Mouse (Mus musculus): ENCODE measurements at regions not wholly inside any gene's neighbourhood (a gene's known extent, or its start where the extent isn't known, plus 50 kb on each side); places are given as distances from the start of the nearest gene placed in this dataset.
A peak's percentile ranks its signal among the peaks of the same experiment; 100 is the strongest.

DNA sequence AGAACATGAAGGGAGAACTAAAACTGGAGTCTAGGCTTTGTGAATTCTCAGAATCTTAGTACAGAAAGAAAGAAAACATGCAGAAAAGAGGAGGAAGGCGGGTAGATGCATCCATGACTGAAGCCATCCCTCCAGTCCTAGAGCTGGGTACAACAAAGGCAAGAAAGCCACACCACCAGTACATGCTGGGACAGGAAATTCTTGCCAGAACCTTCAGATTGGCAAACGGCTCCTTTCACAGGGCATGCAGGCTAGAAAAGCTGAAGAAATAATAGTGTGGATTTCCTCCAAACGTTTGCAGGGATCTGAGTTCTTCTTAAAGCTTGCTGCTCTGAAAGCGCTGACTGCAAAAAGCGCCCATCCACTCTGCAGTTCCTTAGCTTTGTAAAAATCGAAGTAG is 486.7 kb downstream of the Epha4 start:
- Histone ChIP-seq H3K4me1 (replicated peaks) (no peaks in the 10 kb centered on the region), H3K27me3 (no peaks in the 10 kb centered on the region), H3K9me3 (replicated peaks) (no peaks in the 10 kb centered on the region), H3K9ac (no peak overlapping the region), H3K4me3 (no peak overlapping the region), H3K4me2 (no peak overlapping the region), H3K36me3 (no peaks in the 10 kb centered on the region), H3K27ac (no peak overlapping the region)
- WGBS = 78% methylated on average over 6 of the region's 6 CpGs
- no peak for ATAC-seq (replicated peaks; ENCODE audit: insufficient number of reproducible peaks, insufficient read depth, low FRiP score, low read depth)

GRCm38 (mm10) chr1:77029091-77029490 is 485.8 kb downstream of the Epha4 start:
- 86% methylated on average over 6 of the region's 6 CpGs for WGBS
- Histone ChIP-seq H3K9me3 (replicated peaks) (no peaks in the 10 kb centered on the region), H3K4me3 (no peak overlapping the region), H3K27me3 (no peaks in the 10 kb centered on the region), H3K27ac (no peak overlapping the region), H3K4me1 (replicated peaks) (no peaks in the 10 kb centered on the region), H3K36me3 (no peaks in the 10 kb centered on the region), H3K9ac (no peak overlapping the region), H3K4me2 (no peak overlapping the region)
- ATAC-seq (replicated peaks; ENCODE audit: insufficient number of reproducible peaks, insufficient read depth, low FRiP score, low read depth) = no peak

DNA sequence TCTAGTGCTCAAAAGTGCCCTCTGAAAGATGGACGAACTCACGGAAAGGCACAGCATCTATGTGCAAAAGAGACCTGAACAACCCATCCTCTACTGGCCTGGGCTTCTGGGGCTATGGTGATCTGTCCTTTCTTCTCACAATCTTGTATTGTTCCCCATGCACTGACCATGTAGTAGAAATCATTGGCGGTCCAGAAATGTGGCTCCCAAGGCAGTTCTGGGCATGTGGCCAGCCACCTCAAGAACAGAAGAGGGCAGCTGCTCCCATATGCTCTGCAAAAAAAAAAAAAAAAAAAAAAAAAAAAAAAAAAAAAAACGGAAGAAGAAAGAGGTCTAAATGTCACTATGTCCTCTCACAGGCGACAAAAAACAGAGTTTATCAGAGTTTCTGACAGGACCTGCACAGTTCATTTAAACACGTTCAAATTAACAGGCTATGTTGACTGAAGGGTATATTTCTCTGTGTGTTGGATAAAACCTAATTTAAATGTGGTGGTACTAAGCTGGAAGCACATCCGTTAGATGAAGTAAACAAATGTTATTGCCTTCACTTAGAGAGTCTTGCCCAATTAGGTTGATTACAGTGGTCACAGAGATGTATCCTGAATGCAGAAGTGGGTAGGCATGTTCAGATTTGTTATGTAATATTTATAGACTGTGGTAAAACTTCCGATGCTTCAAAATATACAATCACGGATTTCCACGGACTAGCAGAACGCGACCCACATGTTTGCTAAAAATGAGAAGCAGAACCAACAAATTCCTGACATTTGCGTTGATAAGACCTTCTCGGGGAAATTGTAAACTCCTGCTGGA is 470.9 kb downstream of the Epha4 start:
- 46% methylated on average over 14 of the region's 14 CpGs for WGBS
- ATAC-seq (replicated peaks; ENCODE audit: insufficient number of reproducible peaks, insufficient read depth, low FRiP score, low read depth) = no peak
- H3K27ac ChIP-seq = 0 out of 2 replicates have a peak overlapping the region, but pooled peaks have one; percentile 29

DNA sequence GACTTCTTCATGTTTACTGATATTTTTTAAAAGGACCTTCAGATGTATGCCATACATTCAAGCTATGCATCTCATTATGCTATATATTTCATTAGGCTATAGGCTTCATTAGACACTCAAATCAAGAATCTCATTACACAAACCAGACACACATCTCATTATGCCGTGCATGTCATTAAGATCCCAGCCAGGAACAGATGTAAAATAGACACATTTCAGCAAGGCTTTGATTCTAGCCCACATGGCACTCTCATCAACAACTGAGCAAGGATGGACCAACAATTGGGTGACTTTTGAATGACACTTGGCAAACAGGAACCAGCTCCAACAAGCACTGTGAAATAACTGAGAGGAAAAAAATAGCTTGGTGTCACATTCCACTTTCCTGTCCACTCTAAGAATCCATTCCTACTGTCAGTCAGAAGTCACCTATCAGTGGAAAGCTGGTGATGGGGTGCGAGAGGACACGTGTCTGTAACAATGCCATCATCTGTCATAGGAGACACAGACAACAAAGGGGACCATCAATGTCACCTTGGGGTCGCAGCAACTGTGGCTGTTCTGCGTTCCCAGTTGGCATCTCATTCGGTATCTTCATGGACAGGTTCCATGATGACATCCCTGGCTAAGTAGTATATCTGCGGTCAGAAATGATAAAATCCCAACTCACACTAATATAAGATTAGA is 466.0 kb downstream of the Epha4 start:
- no peaks in the 10 kb centered on the region for H3K36me3 ChIP-seq
- H3K4me2 ChIP-seq = no peak overlapping the region
- no peaks in the 10 kb centered on the region for H3K9me3 ChIP-seq (replicated peaks)
- 0 out of 2 replicates have a peak overlapping the region, but pooled peaks have one; percentile 21 for H3K27ac ChIP-seq
- H3K4me3 ChIP-seq = no peak overlapping the region
- ATAC-seq (replicated peaks; ENCODE audit: insufficient number of reproducible peaks, insufficient read depth, low FRiP score, low read depth) = peak; percentile 69; the same call in 1 of the 2 replicates
- WGBS = 58% methylated on average over 7 of the region's 7 CpGs
- peaks cover 15% of the 10 kb centered on the region for H3K4me1 ChIP-seq (replicated peaks)
- no peak overlapping the region for H3K9ac ChIP-seq
- H3K27me3 ChIP-seq = no peaks in the 10 kb centered on the region

More for the DNA sequence above, 470.9 kb downstream of the Epha4 start:
- no peaks in the 10 kb centered on the region for H3K27me3 ChIP-seq
- H3K4me2 ChIP-seq = no peak overlapping the region
- no peaks in the 10 kb centered on the region for H3K9me3 ChIP-seq (replicated peaks)
- no peak overlapping the region for H3K9ac ChIP-seq
- H3K36me3 ChIP-seq = no peaks in the 10 kb centered on the region
- H3K4me1 ChIP-seq (replicated peaks) = peaks cover 13% of the 10 kb centered on the region; the same call in 1 of the 2 replicates
- no peak overlapping the region for H3K4me3 ChIP-seq

DNA sequence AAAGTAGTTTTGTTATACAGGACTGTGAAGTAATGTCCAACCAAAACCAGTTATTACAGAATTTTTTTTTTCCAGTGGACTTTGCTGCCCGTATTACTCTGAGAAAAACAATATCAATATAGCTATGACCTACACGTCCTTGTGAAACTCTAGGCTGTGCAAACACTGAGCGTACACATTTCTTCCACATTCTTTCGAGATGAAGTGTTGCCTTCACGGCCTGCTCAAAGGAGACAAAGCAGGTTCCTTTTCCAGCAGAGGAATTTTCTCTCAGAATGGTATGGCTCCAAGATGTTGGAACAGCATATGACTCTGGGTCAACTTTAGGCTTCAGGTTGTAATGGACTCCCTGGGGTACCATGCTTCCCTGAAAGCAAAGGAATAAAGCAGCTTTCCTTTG is 463.6 kb downstream of the Epha4 start:
- peaks cover 11% of the 10 kb centered on the region for H3K4me1 ChIP-seq (replicated peaks)
- ATAC-seq (replicated peaks; ENCODE audit: insufficient number of reproducible peaks, insufficient read depth, low FRiP score, low read depth) = no peak
- H3K27me3 ChIP-seq = no peaks in the 10 kb centered on the region
- H3K9ac ChIP-seq = no peak overlapping the region
- H3K4me2 ChIP-seq = no peak overlapping the region
- H3K9me3 ChIP-seq (replicated peaks) = no peaks in the 10 kb centered on the region
- WGBS = 33% methylated on average over 5 of the region's 5 CpGs
- H3K4me3 ChIP-seq = no peak overlapping the region
- H3K36me3 ChIP-seq = no peaks in the 10 kb centered on the region
- H3K27ac ChIP-seq = no peak overlapping the region

GRCm38 (mm10) chr1:77053837-77054540 is 460.9 kb downstream of the Epha4 start:
- Histone ChIP-seq H3K27ac (no peak overlapping the region), H3K4me2 (no peak overlapping the region), H3K4me1 (replicated peaks) (peaks cover 8% of the 10 kb centered on the region), H3K27me3 (no peaks in the 10 kb centered on the region), H3K36me3 (no peaks in the 10 kb centered on the region), H3K9me3 (replicated peaks) (no peaks in the 10 kb centered on the region), H3K9ac (no peak overlapping the region), H3K4me3 (no peak overlapping the region)
- 55% methylated on average over 4 of the region's 4 CpGs for WGBS
- no peak for ATAC-seq (replicated peaks; ENCODE audit: insufficient number of reproducible peaks, insufficient read depth, low FRiP score, low read depth)

- WGBS = 45% methylated on average over 3 of the region's 3 CpGs
- Histone ChIP-seq H3K27me3 (no peaks in the 10 kb centered on the region), H3K9ac (no peak overlapping the region), H3K4me1 (replicated peaks) (peaks cover 13% of the 10 kb centered on the region), H3K36me3 (no peaks in the 10 kb centered on the region), H3K4me2 (no peak overlapping the region), H3K4me3 (no peak overlapping the region), H3K9me3 (replicated peaks) (no peaks in the 10 kb centered on the region), H3K27ac (peak overlapping the region; percentile 34)
- ATAC-seq (replicated peaks; ENCODE audit: insufficient number of reproducible peaks, insufficient read depth, low FRiP score, low read depth) = no peak
These were observed 452.4 kb downstream of the Epha4 start for GRCm38 (mm10) chr1:77062468-77062867.

DNA sequence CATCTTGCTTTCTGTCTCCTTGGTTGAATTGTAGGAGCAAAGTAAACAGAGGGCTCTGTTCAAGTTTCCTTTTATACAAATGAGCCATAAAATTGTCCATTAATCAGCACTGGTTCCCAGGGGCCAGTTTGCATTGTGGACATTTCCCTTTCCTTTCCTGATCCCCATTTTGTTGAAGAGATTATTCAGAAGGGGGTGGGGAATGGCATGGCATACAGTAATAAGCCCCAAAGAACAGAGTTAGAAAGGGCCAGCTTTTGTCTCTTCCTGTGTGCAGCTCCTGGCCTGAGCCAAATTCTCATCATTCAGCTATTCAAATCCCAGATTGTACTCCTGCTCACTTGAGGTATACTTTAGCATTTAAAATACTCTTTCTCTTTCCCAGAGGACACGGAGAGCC is 441.8 kb downstream of the Epha4 start:
- no peak overlapping the region for H3K4me3 ChIP-seq
- no peak for ATAC-seq (replicated peaks; ENCODE audit: insufficient number of reproducible peaks, insufficient read depth, low FRiP score, low read depth)

DNA sequence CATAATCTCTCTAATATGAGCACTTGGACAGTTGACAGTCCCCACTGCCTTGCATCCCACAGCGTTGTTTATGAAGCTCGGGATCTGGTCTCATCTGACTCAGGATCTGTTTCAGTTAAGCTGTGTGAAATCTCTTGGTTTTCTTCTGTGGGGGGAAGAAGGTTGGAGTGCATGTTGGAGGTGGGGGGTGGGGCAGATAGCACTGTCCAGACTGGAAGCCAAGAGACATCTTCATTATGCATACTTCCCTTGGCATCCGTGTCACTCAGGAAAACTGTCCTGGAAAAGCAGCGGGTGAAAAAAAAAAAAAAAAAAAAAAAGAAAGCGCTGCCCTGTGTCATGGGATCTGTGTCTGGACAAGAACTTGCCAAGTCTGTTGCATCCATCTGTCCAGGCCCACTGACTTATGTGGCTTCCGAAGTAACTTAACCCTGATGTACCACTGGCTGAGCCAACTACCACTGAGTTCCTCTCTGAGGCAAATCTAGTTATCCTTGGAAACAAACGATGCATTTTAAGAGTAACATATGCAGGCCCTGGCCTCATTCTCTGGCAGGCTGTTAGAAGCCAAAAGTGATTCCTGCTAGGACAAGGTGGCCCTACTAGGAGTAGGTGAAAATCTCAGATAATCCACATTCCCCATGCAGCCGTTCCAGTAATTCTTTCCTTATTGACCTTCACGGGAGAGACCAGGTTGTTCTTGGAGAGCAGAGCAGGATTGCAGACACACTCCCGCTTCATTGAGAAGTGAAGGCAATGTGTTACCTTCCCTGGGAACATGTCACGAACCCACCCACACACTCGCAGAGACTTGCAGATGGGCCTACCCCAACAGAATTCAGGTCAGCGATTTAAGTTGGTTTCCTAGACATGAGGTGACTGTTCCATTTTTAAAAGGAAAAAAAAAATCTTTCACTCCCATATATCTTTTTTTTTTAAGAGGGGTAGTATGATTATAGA is 439.7 kb downstream of the Epha4 start:
- WGBS = 74% methylated on average over 13 of the region's 13 CpGs
- Histone ChIP-seq H3K9ac (no peak overlapping the region), H3K9me3 (replicated peaks) (no peaks in the 10 kb centered on the region), H3K27ac (no peak overlapping the region), H3K4me3 (no peak overlapping the region), H3K36me3 (no peaks in the 10 kb centered on the region), H3K27me3 (no peaks in the 10 kb centered on the region), H3K4me1 (replicated peaks) (no peaks in the 10 kb centered on the region), H3K4me2 (no peak overlapping the region)
- no peak for ATAC-seq (replicated peaks; ENCODE audit: insufficient number of reproducible peaks, insufficient read depth, low FRiP score, low read depth)

More for the DNA sequence above, 441.8 kb downstream of the Epha4 start:
- Histone ChIP-seq H3K9me3 (replicated peaks) (no peaks in the 10 kb centered on the region), H3K27me3 (no peaks in the 10 kb centered on the region), H3K27ac (no peak overlapping the region), H3K4me2 (no peak overlapping the region), H3K4me1 (replicated peaks) (no peaks in the 10 kb centered on the region), H3K9ac (no peak overlapping the region), H3K36me3 (no peaks in the 10 kb centered on the region)
- 78% methylated on average over 1 of the region's 1 CpGs for WGBS

GRCm38 (mm10) chr1:77080767-77081166 is 434.1 kb downstream of the Epha4 start:
- H3K36me3 ChIP-seq = no peaks in the 10 kb centered on the region
- H3K9ac ChIP-seq = no peak overlapping the region
- peak overlapping the region; percentile 31 for H3K4me2 ChIP-seq
- ATAC-seq (replicated peaks; ENCODE audit: insufficient number of reproducible peaks, insufficient read depth, low FRiP score, low read depth) = no peak; the same call in 1 of the 2 replicates
- no peak overlapping the region for H3K4me3 ChIP-seq
- no peaks in the 10 kb centered on the region for H3K27me3 ChIP-seq
- H3K27ac ChIP-seq = peak overlapping the region; percentile 44; the same call in 1 of the 2 replicates
- no peaks in the 10 kb centered on the region for H3K9me3 ChIP-seq (replicated peaks)
- 21% methylated on average over 5 of the region's 5 CpGs for WGBS
- H3K4me1 ChIP-seq (replicated peaks) = peaks cover 11% of the 10 kb centered on the region
